10 mouse cellular contexts compared by ENCODE assay signal in the genomic region with DNA sequence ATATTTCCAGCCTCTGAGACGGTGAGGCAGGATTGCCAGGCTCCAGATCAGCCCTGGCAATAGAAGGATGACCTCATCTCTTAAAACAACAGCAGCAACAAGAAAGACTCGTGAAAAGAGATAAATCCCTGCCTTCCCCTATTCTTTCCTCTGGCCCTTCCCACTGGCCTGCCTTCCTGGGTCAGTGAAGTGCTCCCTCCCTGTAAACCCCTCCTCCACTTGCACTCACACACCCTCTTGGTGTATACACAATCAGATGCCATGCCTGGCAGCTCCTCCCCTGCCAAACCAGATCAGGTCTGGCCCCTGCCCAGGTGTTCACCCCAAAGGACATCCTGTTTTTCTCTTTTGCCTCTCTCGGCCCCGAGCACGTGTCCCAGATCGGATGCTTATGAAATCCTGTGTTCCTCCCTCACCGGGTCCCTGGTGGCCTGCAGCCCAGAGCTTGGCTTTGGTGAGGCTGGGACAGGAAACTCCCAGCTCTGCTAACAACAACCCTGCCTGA. TPM values are rescaled to one million over a fixed set of nuclear protein-coding genes. Genes with fewer than 3 reads are reported as not detected.
DNase-seq lines count a peak whose midpoint lies in the region; ATAC-seq and TF ChIP-seq lines count a peak whose summit lies in the region.
"Had no signal": no experiment of that assay in that cellular context is flagged by ENCODE, and none has a peak within 500 bp of the region (broad histone marks: within the 10 kb centered on the region; RNA-seq: fewer than 3 reads in every experiment).

No protein-coding gene starts in this region.

- H3K27ac ChIP-seq in kidney, postnatal 0 days: no peak overlapping the region
- no peak overlapping the region for H3K27ac ChIP-seq in midbrain, embryonic 15.5 days
- H3K27ac ChIP-seq in left cerebral cortex, adult 2 months: no peak overlapping the region; the same call in 1 of the 2 replicates
- H3K27ac ChIP-seq: neural tube, embryonic 12.5 days had no signal

- H3K4me2 ChIP-seq in kidney, postnatal 0 days (ENCODE audit: low read length): no peak overlapping the region
- no peak overlapping the region for H3K4me2 ChIP-seq in midbrain, embryonic 15.5 days
- H3K4me2 ChIP-seq: neural tube, embryonic 12.5 days had no signal

- no peaks in the 10 kb centered on the region for H3K27me3 ChIP-seq in kidney, postnatal 0 days (ENCODE audit: insufficient read depth, low read length)
- no peaks in the 10 kb centered on the region for H3K27me3 ChIP-seq in midbrain, embryonic 15.5 days (replicated peaks)
- H3K27me3 ChIP-seq: neural tube, embryonic 12.5 days had no signal

- H3K9me3 ChIP-seq in kidney, postnatal 0 days (replicated peaks; ENCODE audit: low read length): no peaks in the 10 kb centered on the region
- no peaks in the 10 kb centered on the region for H3K9me3 ChIP-seq in midbrain, embryonic 15.5 days
- H3K9me3 ChIP-seq: neural tube, embryonic 12.5 days had no signal

- intact Hi-C loops in left cerebral cortex, postnatal 36 days (cut with DNase I): loop anchor here (10.0 kb wide), 1 partner anchor 336 kb away; no protein-coding TSS in a partner anchor
- intact Hi-C loops in left cerebral cortex, adult 2 months (cut with DNase I): no loop called here

- 21% methylated on average over 7 of the region's 7 CpGs for WGBS in kidney, postnatal 0 days
- 52% methylated on average over 7 of the region's 7 CpGs for WGBS in midbrain, embryonic 15.5 days

- H3K4me3 ChIP-seq in kidney, postnatal 0 days (replicated peaks; ENCODE audit: low read depth, low read length): no peak overlapping the region
- H3K4me3 ChIP-seq in midbrain, embryonic 15.5 days: no peak overlapping the region
- no peak overlapping the region for H3K4me3 ChIP-seq in left cerebral cortex, adult 2 months
- H3K4me3 ChIP-seq: neural tube, embryonic 12.5 days had no signal

- no peak overlapping the region for H3K9ac ChIP-seq in kidney, postnatal 0 days (ENCODE audit: low read depth, low read length)
- no peak overlapping the region for H3K9ac ChIP-seq in midbrain, embryonic 15.5 days
- H3K9ac ChIP-seq: neural tube, embryonic 12.5 days had no signal

- peak; percentile 5 to 11 for DNase-seq in spleen, adult 18-20 months
- DNase-seq in spleen, postnatal 4 days (ENCODE audit: low spot score in 2 of 2): no peak
- DNase-seq in heart, adult 8-10 months (ENCODE audit: low spot score): peak; percentile 90
- peak; percentile 51 for DNase-seq in kidney, postnatal 0 days (ENCODE audit: low spot score)
- peak; percentile 73 for DNase-seq in skeletal muscle tissue, adult 2 months (ENCODE audit: low read depth, low spot score)
- no peak for DNase-seq in left cerebral cortex, postnatal 36 days (ENCODE audit: low spot score in 2 of 2)
- DNase-seq in left cerebral cortex, adult 2 months (ENCODE audit: extremely low spot score in 1 of 2, low spot score in 2 of 2): no peak

- no peaks in the 10 kb centered on the region for H3K4me1 ChIP-seq in kidney, postnatal 0 days (replicated peaks; ENCODE audit: insufficient read depth, low read length)
- peaks cover 6% of the 10 kb centered on the region; the same call in 1 of the 2 replicates for H3K4me1 ChIP-seq in midbrain, embryonic 15.5 days
- H3K4me1 ChIP-seq: neural tube, embryonic 12.5 days had no signal

- ATAC-seq in kidney, postnatal 0 days (replicated peaks; ENCODE audit: low FRiP score, low read depth): no peak; the same call in 1 of the 2 replicates
- ATAC-seq in midbrain, embryonic 15.5 days (replicated peaks): no peak

- no peaks in the 10 kb centered on the region for H3K36me3 ChIP-seq in kidney, postnatal 0 days (ENCODE audit: insufficient read depth, low read length)
- no peaks in the 10 kb centered on the region for H3K36me3 ChIP-seq in midbrain, embryonic 15.5 days (replicated peaks)
- H3K36me3 ChIP-seq: neural tube, embryonic 12.5 days had no signal

- no peak for TF ChIP-seq CTCF in kidney, postnatal 0 days (IDR thresholded peaks at IDR 0.05; ENCODE audit: low read depth)
- no peak for TF ChIP-seq CTCF in left cerebral cortex, adult 2 months (IDR thresholded peaks at IDR 0.05)

RNA-seq across cellular contexts. Expression of gene Nrsn2, which starts 16.1 kb away (rescaled TPM):
- not detected for total RNA-seq in heart, adult 8-10 months (2022)
- polyA plus RNA-seq in kidney, postnatal 0 days (2015; fragmentation: Nextera tagmentation; extraction: Ambion mirVana): 0.60 and 0.68 TPM in 2 replicates
- total RNA-seq in left cerebral cortex, postnatal 36 days (2021): 10 to 100 TPM; 66.2 to 81.9 TPM
- 49.4 and 51.0 TPM in 2 replicates for polyA plus RNA-seq in midbrain, embryonic 15.5 days (2015; fragmentation: Nextera tagmentation; extraction: Ambion mirVana)
- 10 to 100 TPM; 74.6 to 90.8 TPM for total RNA-seq in left cerebral cortex, adult 2 months (2021)
- total RNA-seq: G1E had no signal
- polyA plus RNA-seq: G1E had no signal

RNA-seq across cellular contexts. Expression of gene Trib3, which starts 16.5 kb away (rescaled TPM):
- total RNA-seq in heart, adult 8-10 months (2022): 1 to 10 TPM; 3.3 to 4.2 (median 4.1) TPM
- polyA plus RNA-seq in kidney, postnatal 0 days (2015; fragmentation: Nextera tagmentation; extraction: Ambion mirVana): 0.79 and 1.1 TPM in 2 replicates
- 1 to 10 TPM in 1 of 2 experiments, under 1 TPM in 1; 0.62 to 1.7 TPM for total RNA-seq in left cerebral cortex, postnatal 36 days (2021)
- 1.9 and 2.0 TPM in 2 replicates for polyA plus RNA-seq in midbrain, embryonic 15.5 days (2015; fragmentation: Nextera tagmentation; extraction: Ambion mirVana)
- total RNA-seq in left cerebral cortex, adult 2 months (2021): 1 to 10 TPM in 1 of 2 experiments, under 1 TPM in 1; 0.84 to 1.1 TPM

RNA-seq across cellular contexts. Expression of gene Rbck1, which starts 27.9 kb away (rescaled TPM):
- 10 to 100 TPM; 36.1 to 51.7 (median 47.6) TPM for total RNA-seq in heart, adult 8-10 months (2022)
- polyA plus RNA-seq in kidney, postnatal 0 days (2015; fragmentation: Nextera tagmentation; extraction: Ambion mirVana): 67.6 and 68.4 TPM in 2 replicates
- 100 to 1,000 TPM in 1 of 2 experiments, 10 to 100 TPM in 1; 92.3 to 124 TPM for total RNA-seq in left cerebral cortex, postnatal 36 days (2021)
- polyA plus RNA-seq in midbrain, embryonic 15.5 days (2015; fragmentation: Nextera tagmentation; extraction: Ambion mirVana): 117 and 120 TPM in 2 replicates
- total RNA-seq in left cerebral cortex, adult 2 months (2021): 100 to 1,000 TPM; 111 to 117 TPM

RNA-seq across cellular contexts. Expression of gene Sox12, which starts 37.5 kb away (rescaled TPM):
- 1 to 10 TPM; 5.5 to 8.5 (median 7.0) TPM for total RNA-seq in heart, adult 8-10 months (2022)
- 8.2 and 9.2 TPM in 2 replicates for polyA plus RNA-seq in kidney, postnatal 0 days (2015; fragmentation: Nextera tagmentation; extraction: Ambion mirVana)
- 10 to 100 TPM; 14.7 to 15.6 TPM for total RNA-seq in left cerebral cortex, postnatal 36 days (2021)
- 15.4 and 17.0 TPM in 2 replicates for polyA plus RNA-seq in midbrain, embryonic 15.5 days (2015; fragmentation: Nextera tagmentation; extraction: Ambion mirVana)
- total RNA-seq in left cerebral cortex, adult 2 months (2021): 10 to 100 TPM; 12.8 to 15.7 TPM

RNA-seq across cellular contexts. Expression of gene Zcchc3, which starts 54.5 kb away (rescaled TPM):
- total RNA-seq in heart, adult 8-10 months (2022): 1 to 10 TPM; 5.8 to 7.6 (median 6.4) TPM
- 28.3 and 31.0 TPM in 2 replicates for polyA plus RNA-seq in kidney, postnatal 0 days (2015; fragmentation: Nextera tagmentation; extraction: Ambion mirVana)
- total RNA-seq in left cerebral cortex, postnatal 36 days (2021): 10 to 100 TPM in 1 of 2 experiments, 1 to 10 TPM in 1; 9.5 to 11.3 TPM
- polyA plus RNA-seq in midbrain, embryonic 15.5 days (2015; fragmentation: Nextera tagmentation; extraction: Ambion mirVana): 18.0 and 20.2 TPM in 2 replicates
- 1 to 10 TPM; 8.5 to 9.9 TPM for total RNA-seq in left cerebral cortex, adult 2 months (2021)

Comparison
In these comparisons a context has a peak if more than half of its experiments do, and no peak if none do; other contexts are left out.
1. DNase-seq: peak in spleen, adult 18-20 months (2 of 2), heart, adult 8-10 months (single experiment), kidney, postnatal 0 days (single experiment) and skeletal muscle tissue, adult 2 months (single experiment); none in spleen, postnatal 4 days (0 of 2), left cerebral cortex, postnatal 36 days (0 of 2) and left cerebral cortex, adult 2 months (0 of 2).
2. RNA of gene Nrsn2, which starts 16.1 kb away (total RNA-seq): 74.6 to 90.8 TPM in left cerebral cortex, adult 2 months and 66.2 to 81.9 TPM in left cerebral cortex, postnatal 36 days; not detected in heart, adult 8-10 months; every median in the first group is over 10 times any median in the second.